In the genomic region with DNA sequence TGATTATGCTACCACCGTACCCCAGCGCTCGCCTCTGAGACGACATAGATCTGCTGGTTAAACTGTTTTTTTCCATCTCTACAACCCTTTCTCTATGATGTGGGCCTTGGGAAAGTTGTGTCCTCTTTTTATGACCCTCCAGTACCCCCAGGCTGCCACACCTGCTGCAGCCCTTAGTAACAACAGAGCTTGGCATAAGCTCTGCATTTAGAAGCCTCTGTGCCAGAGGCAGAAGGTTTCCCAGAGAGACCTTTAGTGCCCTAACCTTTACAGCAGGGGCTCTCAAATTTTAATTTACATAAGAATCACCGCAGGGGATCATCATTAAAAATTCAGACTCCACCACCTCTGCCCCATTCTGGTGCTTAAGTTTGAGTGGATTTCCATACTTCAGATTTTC, we compare ENCODE assay signal across 24 mouse cellular contexts.
"Had no signal": no experiment of that assay in that cellular context is flagged by ENCODE, and none has a peak within 500 bp of the region (broad histone marks: within the 10 kb centered on the region; RNA-seq: fewer than 3 reads in every experiment).

No protein-coding gene starts in this region.

- DNase-seq: gastrocnemius, postnatal 14 days; gastrocnemius, postnatal 36 days; heart, adult 18-20 months; heart, postnatal 14 days; heart, postnatal 36 days; kidney, adult 11 months; kidney, adult 2 months; kidney, adult 9 months; kidney, postnatal 14 days; kidney, postnatal 36 days; liver had no signal

- H3K9me3 ChIP-seq: heart, embryonic 13.5 days; heart, embryonic 15.5 days; hindbrain, embryonic 13.5 days; hindbrain, embryonic 15.5 days; kidney, embryonic 15.5 days; limb, embryonic 10.5 days; limb, embryonic 12.5 days had no signal

- H3K4me2 ChIP-seq: heart, embryonic 11.5 days; heart, embryonic 13.5 days; heart, embryonic 15.5 days; hindbrain, embryonic 13.5 days; hindbrain, embryonic 15.5 days; kidney, embryonic 15.5 days; limb, embryonic 12.5 days; liver, embryonic 11.5 days had no signal

- ATAC-seq: hindbrain, postnatal 0 days; intestine, embryonic 16.5 days had no signal

- H3K36me3 ChIP-seq: heart, embryonic 13.5 days; heart, embryonic 15.5 days; hindbrain, embryonic 13.5 days; hindbrain, embryonic 15.5 days; kidney, embryonic 15.5 days; limb, embryonic 10.5 days; limb, embryonic 12.5 days had no signal

- H3K4me1 ChIP-seq: heart, embryonic 13.5 days; heart, embryonic 15.5 days; hindbrain, embryonic 15.5 days; limb, embryonic 10.5 days; limb, embryonic 12.5 days had no signal

- H3K4me3 ChIP-seq: heart, embryonic 13.5 days; heart, embryonic 15.5 days; hindbrain, embryonic 13.5 days; hindbrain, embryonic 15.5 days; kidney, embryonic 15.5 days; left cerebral cortex, adult 2 months; limb, embryonic 10.5 days; limb, embryonic 12.5 days had no signal

- H3K27ac ChIP-seq: heart, embryonic 13.5 days; heart, embryonic 15.5 days; hindbrain, embryonic 13.5 days; hindbrain, embryonic 15.5 days; hindbrain, postnatal 0 days; kidney, embryonic 15.5 days; kidney, postnatal 0 days; left cerebral cortex, adult 2 months; limb, embryonic 10.5 days; limb, embryonic 12.5 days had no signal

- H3K9ac ChIP-seq: heart, embryonic 13.5 days; heart, embryonic 15.5 days; hindbrain, embryonic 13.5 days; hindbrain, embryonic 15.5 days; kidney, embryonic 15.5 days; limb, embryonic 12.5 days had no signal

- H3K27me3 ChIP-seq: heart, embryonic 13.5 days; heart, embryonic 15.5 days; hindbrain, embryonic 13.5 days; hindbrain, embryonic 15.5 days; kidney, embryonic 15.5 days; limb, embryonic 12.5 days had no signal
